Mouse (Mus musculus): ENCODE measurements around the gene Lamc1. TPM values are rescaled to one million over a fixed set of nuclear protein-coding genes. Genes with fewer than 3 reads are reported as not detected.

Lamc1 gene
- total and polyA plus RNA-seq, 2 experiments, result 8.1 to 11.5 TPM

GRCm38 (mm10) chr1:153329306-153329705 is 3.3 kb downstream of the Lamc1 start:
- Histone ChIP-seq H3K27ac (replicated peaks; ENCODE audit: insufficient read depth, low read depth, low read length) (no peak overlapping the region), H3K27me3 (ENCODE audit: control insufficient read depth, insufficient read depth, low read length) (no peaks in the 10 kb centered on the region), H3K36me3 (ENCODE audit: control insufficient read depth, insufficient read depth, low read length) (no peaks in the 10 kb centered on the region), H3K9ac (ENCODE audit: low read depth, low read length) (no peak overlapping the region), H3K79me2 (ENCODE audit: control insufficient read depth, insufficient read depth, low read length) (peaks cover 6% of the 10 kb centered on the region; the same call in 1 of the 2 replicates), H3K4me1 (ENCODE audit: control insufficient read depth, insufficient read depth, low read length) (peaks cover 3% of the 10 kb centered on the region; the same call in 1 of the 2 replicates), H3K4me3 (ENCODE audit: insufficient read depth, low read depth, low read length) (no peak overlapping the region)
- no peak for DNase-seq (ENCODE audit: extremely low read depth, low read depth, low spot score)
- 84% methylated on average over 6 of the region's 6 CpGs for WGBS
- TF ChIP-seq POLR2A (IDR thresholded peaks at IDR 0.05; ENCODE audit: extremely low read depth, insufficient read depth, low read length), result no peak
- TF ChIP-seq CTCF (IDR thresholded peaks at IDR 0.05; ENCODE audit: low read depth, low read length), result no peak

GRCm38 (mm10) chr1:153327063-153327462 is 5.5 kb downstream of the Lamc1 start:
- TF ChIP-seq POLR2A (IDR thresholded peaks at IDR 0.05; ENCODE audit: extremely low read depth, insufficient read depth, low read length), result no peak
- TF ChIP-seq CTCF (IDR thresholded peaks at IDR 0.05; ENCODE audit: low read depth, low read length), result no peak
- Histone ChIP-seq H3K27ac (replicated peaks; ENCODE audit: insufficient read depth, low read depth, low read length) (no peak overlapping the region), H3K79me2 (ENCODE audit: control insufficient read depth, insufficient read depth, low read length) (peaks cover 8% of the 10 kb centered on the region; the same call in 1 of the 2 replicates), H3K4me1 (ENCODE audit: control insufficient read depth, insufficient read depth, low read length) (peaks cover 3% of the 10 kb centered on the region; the same call in 1 of the 2 replicates), H3K9ac (ENCODE audit: low read depth, low read length) (no peak overlapping the region), H3K36me3 (ENCODE audit: control insufficient read depth, insufficient read depth, low read length) (no peaks in the 10 kb centered on the region), H3K4me3 (ENCODE audit: insufficient read depth, low read depth, low read length) (no peak overlapping the region), H3K27me3 (ENCODE audit: control insufficient read depth, insufficient read depth, low read length) (no peaks in the 10 kb centered on the region)
- DNase-seq (ENCODE audit: extremely low read depth, low read depth, low spot score), result no peak
- WGBS, result 96% methylated on average over 4 of the region's 4 CpGs

GRCm38 (mm10) chr1:153326226-153326625 is 6.4 kb downstream of the Lamc1 start:
- TF ChIP-seq POLR2A (IDR thresholded peaks at IDR 0.05; ENCODE audit: extremely low read depth, insufficient read depth, low read length) (no peak), CTCF (IDR thresholded peaks at IDR 0.05; ENCODE audit: low read depth, low read length) (no peak)
- 89% methylated on average over 7 of the region's 7 CpGs for WGBS
- peaks cover 2% of the 10 kb centered on the region; the same call in 1 of the 2 replicates for H3K4me1 ChIP-seq (ENCODE audit: control insufficient read depth, insufficient read depth, low read length)
- no peaks in the 10 kb centered on the region for H3K36me3 ChIP-seq (ENCODE audit: control insufficient read depth, insufficient read depth, low read length)
- no peak overlapping the region for H3K4me3 ChIP-seq (ENCODE audit: insufficient read depth, low read depth, low read length)
- no peaks in the 10 kb centered on the region for H3K27me3 ChIP-seq (ENCODE audit: control insufficient read depth, insufficient read depth, low read length)
- H3K27ac ChIP-seq (replicated peaks; ENCODE audit: insufficient read depth, low read depth, low read length), result no peak overlapping the region
- no peak overlapping the region for H3K9ac ChIP-seq (ENCODE audit: low read depth, low read length)
- no peak for DNase-seq (ENCODE audit: extremely low read depth, low read depth, low spot score)
- peaks cover 8% of the 10 kb centered on the region; the same call in 1 of the 2 replicates for H3K79me2 ChIP-seq (ENCODE audit: control insufficient read depth, insufficient read depth, low read length)

- Histone ChIP-seq H3K4me1 (ENCODE audit: control insufficient read depth, insufficient read depth, low read length) (peaks cover 2% of the 10 kb centered on the region; the same call in 1 of the 2 replicates), H3K79me2 (ENCODE audit: control insufficient read depth, insufficient read depth, low read length) (peaks cover 15% of the 10 kb centered on the region; the same call in 1 of the 2 replicates), H3K9ac (ENCODE audit: low read depth, low read length) (no peak overlapping the region), H3K36me3 (ENCODE audit: control insufficient read depth, insufficient read depth, low read length) (no peaks in the 10 kb centered on the region), H3K27ac (replicated peaks; ENCODE audit: insufficient read depth, low read depth, low read length) (no peak overlapping the region), H3K27me3 (ENCODE audit: control insufficient read depth, insufficient read depth, low read length) (no peaks in the 10 kb centered on the region), H3K4me3 (ENCODE audit: insufficient read depth, low read depth, low read length) (no peak overlapping the region)
- DNase-seq (ENCODE audit: extremely low read depth, low read depth, low spot score), result no peak
- TF ChIP-seq CTCF (IDR thresholded peaks at IDR 0.05; ENCODE audit: low read depth, low read length) (no peak), POLR2A (IDR thresholded peaks at IDR 0.05; ENCODE audit: extremely low read depth, insufficient read depth, low read length) (no peak)
- 74% methylated on average over 12 of the region's 12 CpGs for WGBS
Measured at GRCm38 (mm10) chr1:153321404-153321803, 11.2 kb downstream of the Lamc1 start.

- Histone ChIP-seq H3K9ac (ENCODE audit: low read depth, low read length) (no peak overlapping the region), H3K27me3 (ENCODE audit: control insufficient read depth, insufficient read depth, low read length) (no peaks in the 10 kb centered on the region), H3K27ac (replicated peaks; ENCODE audit: insufficient read depth, low read depth, low read length) (no peak overlapping the region), H3K36me3 (ENCODE audit: control insufficient read depth, insufficient read depth, low read length) (no peaks in the 10 kb centered on the region), H3K4me1 (ENCODE audit: control insufficient read depth, insufficient read depth, low read length) (peaks cover 2% of the 10 kb centered on the region; the same call in 1 of the 2 replicates), H3K79me2 (ENCODE audit: control insufficient read depth, insufficient read depth, low read length) (peaks cover 15% of the 10 kb centered on the region; the same call in 1 of the 2 replicates), H3K4me3 (ENCODE audit: insufficient read depth, low read depth, low read length) (no peak overlapping the region)
- TF ChIP-seq POLR2A (IDR thresholded peaks at IDR 0.05; ENCODE audit: extremely low read depth, insufficient read depth, low read length) (no peak), CTCF (IDR thresholded peaks at IDR 0.05; ENCODE audit: low read depth, low read length) (no peak)
- WGBS, result 61% methylated on average over 6 of the region's 6 CpGs
- no peak for DNase-seq (ENCODE audit: extremely low read depth, low read depth, low spot score)
Measured at GRCm38 (mm10) chr1:153320554-153321147, 11.9 kb downstream of the Lamc1 start.

- no peak for TF ChIP-seq CTCF (IDR thresholded peaks at IDR 0.05; ENCODE audit: low read depth, low read length)
- TF ChIP-seq POLR2A (IDR thresholded peaks at IDR 0.05; ENCODE audit: extremely low read depth, insufficient read depth, low read length), result no peak
- H3K36me3 ChIP-seq (ENCODE audit: control insufficient read depth, insufficient read depth, low read length), result no peaks in the 10 kb centered on the region
Measured at GRCm38 (mm10) chr1:153320121-153320520, 12.5 kb downstream of the Lamc1 start.

More at GRCm38 (mm10) chr1:153320121-153320520, 12.5 kb downstream of the Lamc1 start:
- H3K4me1 ChIP-seq (ENCODE audit: control insufficient read depth, insufficient read depth, low read length), result peaks cover 2% of the 10 kb centered on the region; the same call in 1 of the 2 replicates
- 0 out of 2 replicates have a peak overlapping the region, but pooled peaks have one; percentile 24 for H3K27ac ChIP-seq (replicated peaks; ENCODE audit: insufficient read depth, low read depth, low read length)
- no peak overlapping the region for H3K9ac ChIP-seq (ENCODE audit: low read depth, low read length)
- no peak for DNase-seq (ENCODE audit: extremely low read depth, low read depth, low spot score)
- H3K4me3 ChIP-seq (ENCODE audit: insufficient read depth, low read depth, low read length), result no peak overlapping the region
- peaks cover 21% of the 10 kb centered on the region; the same call in 1 of the 2 replicates for H3K79me2 ChIP-seq (ENCODE audit: control insufficient read depth, insufficient read depth, low read length)
- 84% methylated on average over 4 of the region's 4 CpGs for WGBS
- no peaks in the 10 kb centered on the region for H3K27me3 ChIP-seq (ENCODE audit: control insufficient read depth, insufficient read depth, low read length)
